Mouse (Mus musculus): ENCODE measurements around the gene Dlgap1. TPM values are rescaled to one million over a fixed set of nuclear protein-coding genes. Genes with fewer than 3 reads are reported as not detected.

The Dlgap1 gene
- polyA plus RNA-seq, 1 experiment from 2014 or later = 3.5 TPM

DNA sequence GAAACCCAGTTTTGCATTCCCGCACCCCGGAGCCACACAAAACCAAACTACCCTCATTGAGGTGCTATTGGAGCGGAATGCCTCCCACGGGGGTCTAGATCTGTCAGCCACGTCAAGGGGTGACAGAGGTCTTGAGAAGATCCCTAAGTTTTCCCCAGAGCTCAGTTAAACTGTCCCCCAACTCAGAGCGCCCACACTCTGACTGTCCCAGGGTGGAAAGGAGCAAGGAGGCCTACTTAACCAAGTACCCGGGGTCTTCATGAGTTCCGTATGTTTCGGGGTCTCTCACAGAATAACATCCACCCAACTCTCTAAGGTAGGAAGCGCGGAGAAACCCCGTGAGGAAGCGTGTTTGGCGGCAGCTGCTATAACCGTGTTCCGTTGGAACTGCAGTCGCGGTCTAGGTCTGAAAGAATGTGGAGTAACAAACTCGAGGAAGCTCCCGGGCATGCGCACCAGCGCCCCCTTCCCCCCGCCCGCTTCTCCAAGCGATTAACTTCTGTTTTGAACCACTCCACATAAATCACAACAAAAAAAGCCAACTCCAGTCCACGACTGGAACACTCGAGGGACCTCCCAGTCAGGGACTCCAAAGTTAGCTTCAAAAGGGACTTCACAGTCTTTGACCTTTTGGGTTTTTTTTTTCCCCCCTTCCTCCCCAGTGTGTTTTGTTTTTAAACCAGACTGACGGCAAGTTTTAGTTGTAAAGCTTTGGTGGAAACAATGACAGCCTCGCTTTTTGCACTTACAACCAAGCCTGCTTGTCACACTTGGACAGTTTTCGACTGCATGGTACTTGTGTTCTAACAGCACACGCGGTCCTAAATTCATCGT is 880.7 kb downstream of the Dlgap1 start:
- Histone ChIP-seq H3K9ac (replicated peaks; ENCODE audit: low read length) (peak overlapping the region; percentile 98), H3K4me2 (replicated peaks; ENCODE audit: low read depth, low read length) (peak overlapping the region; percentile 85), H3K4me1 (ENCODE audit: insufficient read depth, low read length) (peaks cover 37% of the 10 kb centered on the region), H3K27me3 (ENCODE audit: insufficient read depth, low read length) (no peaks in the 10 kb centered on the region), H3K9me3 (ENCODE audit: low read length) (no peaks in the 10 kb centered on the region), H3K36me3 (ENCODE audit: insufficient read depth, low read length) (peaks cover 8% of the 10 kb centered on the region; the same call in 1 of the 2 replicates), H3K27ac (ENCODE audit: low read length) (peak overlapping the region; percentile 96), H3K4me3 (ENCODE audit: low read length) (peak overlapping the region; percentile 88)
- peak; percentile 3; the same call in 1 of the 2 replicates for ATAC-seq (ENCODE audit: low FRiP score, low TSS enrichment)
- WGBS = under 1% methylated on average over 33 of the region's 33 CpGs

DNA sequence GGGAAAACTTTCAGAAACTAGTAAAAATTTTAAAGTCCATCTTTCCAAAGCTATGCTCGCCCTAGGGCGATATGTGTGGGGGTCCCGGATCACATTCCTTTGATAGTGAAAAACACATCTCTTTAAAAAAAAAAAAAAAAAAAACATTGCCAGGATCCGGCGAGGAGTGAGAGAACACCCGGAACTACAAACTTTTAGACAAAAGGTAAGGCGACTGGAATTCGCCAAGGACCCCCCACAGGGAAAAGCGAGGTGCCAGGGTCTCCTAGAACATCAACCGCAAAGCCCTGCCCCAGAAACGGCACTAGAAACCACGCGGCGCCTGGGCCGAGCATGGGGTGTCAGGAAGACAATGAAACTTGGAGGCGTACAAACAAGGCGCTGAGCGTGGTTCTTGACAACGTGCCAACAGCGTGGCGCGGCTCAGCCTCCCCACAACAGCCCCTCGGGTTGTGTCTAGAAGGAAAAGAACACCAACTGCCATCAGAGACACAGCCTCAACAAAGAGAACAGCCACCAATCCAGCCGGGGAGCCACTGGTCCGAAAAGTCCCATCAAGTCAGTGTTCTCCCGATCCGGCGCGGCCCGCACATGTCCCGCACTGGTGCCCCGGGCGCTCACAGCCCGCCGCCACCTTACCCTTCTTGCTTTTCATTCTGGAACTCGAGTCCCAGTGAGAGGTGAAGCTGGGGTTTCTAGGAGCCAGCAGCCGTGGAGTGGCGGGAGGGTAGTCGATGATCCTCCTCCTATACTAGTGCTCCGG is 881.5 kb downstream of the Dlgap1 start:
- H3K4me1 ChIP-seq (ENCODE audit: insufficient read depth, low read length) = peaks cover 29% of the 10 kb centered on the region
- H3K9me3 ChIP-seq (ENCODE audit: low read length) = no peaks in the 10 kb centered on the region
- no peaks in the 10 kb centered on the region for H3K36me3 ChIP-seq (ENCODE audit: insufficient read depth, low read length)
- peak overlapping the region; percentile 96 for H3K27ac ChIP-seq (ENCODE audit: low read length)
- under 1% methylated on average over 40 of the region's 40 CpGs for WGBS
- peak overlapping the region; percentile 85 for H3K4me2 ChIP-seq (replicated peaks; ENCODE audit: low read depth, low read length)
- H3K27me3 ChIP-seq (ENCODE audit: insufficient read depth, low read length) = no peaks in the 10 kb centered on the region
- H3K9ac ChIP-seq (replicated peaks; ENCODE audit: low read length) = peak overlapping the region; percentile 98
- ATAC-seq (ENCODE audit: low FRiP score, low TSS enrichment) = peak; percentile 20; the same call in 1 of the 2 replicates
- H3K4me3 ChIP-seq (ENCODE audit: low read length) = peak overlapping the region; percentile 88

DNA sequence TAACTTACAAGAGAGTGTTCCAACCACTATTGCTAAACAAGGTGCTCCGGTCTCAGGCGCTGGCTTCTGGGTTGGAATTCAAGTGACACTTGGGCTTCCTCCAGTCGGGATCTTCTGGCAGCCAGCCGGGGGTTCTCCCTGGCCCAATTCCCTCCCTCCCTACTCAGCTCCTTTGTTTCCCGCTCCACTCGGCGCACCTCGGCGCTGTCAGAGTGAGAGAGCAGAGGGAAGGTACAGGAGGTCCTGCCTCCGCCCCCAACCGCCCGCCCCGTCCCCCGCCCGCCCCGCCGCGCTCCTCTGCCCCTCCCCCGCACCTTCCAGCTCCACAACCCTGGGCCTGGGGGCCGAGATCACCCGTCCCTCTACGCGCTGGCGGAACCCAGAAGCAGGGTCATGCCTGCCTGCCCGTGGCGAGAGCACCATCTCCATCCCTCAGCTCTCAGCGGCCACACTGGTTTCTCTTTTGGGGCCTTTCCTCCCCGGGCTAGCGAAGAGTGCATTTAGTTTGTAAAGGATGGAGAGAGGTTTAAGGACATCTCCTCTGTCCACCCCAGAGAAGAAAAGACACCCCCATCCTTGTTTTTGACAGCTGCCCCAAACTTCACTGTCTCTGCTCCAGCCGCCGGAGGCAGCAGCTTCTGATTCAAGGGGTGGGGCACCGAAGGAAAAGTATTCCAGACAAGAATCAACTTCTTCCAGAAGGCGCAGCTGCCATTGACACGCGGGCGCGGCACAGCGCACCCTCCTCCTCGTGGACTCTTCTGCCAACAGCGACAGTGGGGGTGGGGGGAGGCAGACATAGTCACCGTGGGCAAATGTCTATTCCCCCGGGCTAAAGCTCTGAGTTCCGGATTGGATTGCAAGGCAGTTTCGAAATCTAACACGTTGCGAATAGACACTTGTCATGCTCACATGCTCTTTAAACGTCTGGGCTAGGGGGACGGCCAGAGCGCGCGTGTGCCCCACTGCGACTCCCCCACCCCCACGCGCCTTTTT is 882.4 kb downstream of the Dlgap1 start:
- peak; percentile 75 for ATAC-seq (ENCODE audit: low FRiP score, low TSS enrichment)
- Histone ChIP-seq H3K4me3 (ENCODE audit: low read length) (peak overlapping the region; percentile 88), H3K27me3 (ENCODE audit: insufficient read depth, low read length) (no peaks in the 10 kb centered on the region), H3K4me1 (ENCODE audit: insufficient read depth, low read length) (peaks cover 20% of the 10 kb centered on the region), H3K9ac (replicated peaks; ENCODE audit: low read length) (peak overlapping the region; percentile 98), H3K36me3 (ENCODE audit: insufficient read depth, low read length) (no peaks in the 10 kb centered on the region), H3K27ac (ENCODE audit: low read length) (peak overlapping the region; percentile 96), H3K9me3 (ENCODE audit: low read length) (no peaks in the 10 kb centered on the region), H3K4me2 (replicated peaks; ENCODE audit: low read depth, low read length) (peak overlapping the region; percentile 85)
- WGBS = under 1% methylated on average over 50 of the region's 54 CpGs

- no peaks in the 10 kb centered on the region for H3K36me3 ChIP-seq (ENCODE audit: insufficient read depth, low read length)
- H3K9me3 ChIP-seq (ENCODE audit: low read length) = no peaks in the 10 kb centered on the region
- peak overlapping the region; percentile 96 for H3K27ac ChIP-seq (ENCODE audit: low read length)
- H3K4me3 ChIP-seq (ENCODE audit: low read length) = peak overlapping the region; percentile 88
- peaks cover 18% of the 10 kb centered on the region for H3K4me1 ChIP-seq (ENCODE audit: insufficient read depth, low read length)
- WGBS = 0% methylated on average over 29 of the region's 29 CpGs
- no peak for ATAC-seq (ENCODE audit: low FRiP score, low TSS enrichment)
- H3K9ac ChIP-seq (replicated peaks; ENCODE audit: low read length) = peak overlapping the region; percentile 98
- peak overlapping the region; percentile 85 for H3K4me2 ChIP-seq (replicated peaks; ENCODE audit: low read depth, low read length)
- no peaks in the 10 kb centered on the region for H3K27me3 ChIP-seq (ENCODE audit: insufficient read depth, low read length)
Measured at GRCm38 (mm10) chr17:70852011-70852685, 883.3 kb downstream of the Dlgap1 start.

- Histone ChIP-seq H3K27me3 (ENCODE audit: insufficient read depth, low read length) (no peaks in the 10 kb centered on the region), H3K9ac (replicated peaks; ENCODE audit: low read length) (peak overlapping the region; percentile 98), H3K27ac (ENCODE audit: low read length) (peak overlapping the region; percentile 96), H3K4me3 (ENCODE audit: low read length) (peak overlapping the region; percentile 88), H3K4me1 (ENCODE audit: insufficient read depth, low read length) (peaks cover 14% of the 10 kb centered on the region), H3K9me3 (ENCODE audit: low read length) (no peaks in the 10 kb centered on the region), H3K4me2 (replicated peaks; ENCODE audit: low read depth, low read length) (peak overlapping the region; percentile 85), H3K36me3 (ENCODE audit: insufficient read depth, low read length) (no peaks in the 10 kb centered on the region)
- under 1% methylated on average over 51 of the region's 51 CpGs for WGBS
- peak; percentile 62 for ATAC-seq (ENCODE audit: low FRiP score, low TSS enrichment)
Measured at GRCm38 (mm10) chr17:70852686-70853386, 884.0 kb downstream of the Dlgap1 start.

GRCm38 (mm10) chr17:70853436-70853905 is 884.6 kb downstream of the Dlgap1 start, which contains the start of gene Tgif1:
Gene Tgif1, minus strand, starts transcription at chr17:70853546.
- Histone ChIP-seq H3K9me3 (ENCODE audit: low read length) (no peaks in the 10 kb centered on the region), H3K9ac (replicated peaks; ENCODE audit: low read length) (peak within 1 kb of the TSS; percentile 98), H3K27me3 (ENCODE audit: insufficient read depth, low read length) (no peaks in the 10 kb centered on the region), H3K4me3 (ENCODE audit: low read length) (peak within 1 kb of the TSS; percentile 88), H3K4me2 (replicated peaks; ENCODE audit: low read depth, low read length) (peak within 1 kb of the TSS; percentile 85), H3K36me3 (ENCODE audit: insufficient read depth, low read length) (no peaks in the 10 kb centered on the region), H3K27ac (ENCODE audit: low read length) (peak within 1 kb of the TSS; percentile 96), H3K4me1 (ENCODE audit: insufficient read depth, low read length) (peaks cover 14% of the 10 kb centered on the region)
- under 1% methylated on average over 29 of the region's 29 CpGs for WGBS
- peak; percentile 3; the same call in 1 of the 2 replicates for ATAC-seq (ENCODE audit: low FRiP score, low TSS enrichment)

DNA sequence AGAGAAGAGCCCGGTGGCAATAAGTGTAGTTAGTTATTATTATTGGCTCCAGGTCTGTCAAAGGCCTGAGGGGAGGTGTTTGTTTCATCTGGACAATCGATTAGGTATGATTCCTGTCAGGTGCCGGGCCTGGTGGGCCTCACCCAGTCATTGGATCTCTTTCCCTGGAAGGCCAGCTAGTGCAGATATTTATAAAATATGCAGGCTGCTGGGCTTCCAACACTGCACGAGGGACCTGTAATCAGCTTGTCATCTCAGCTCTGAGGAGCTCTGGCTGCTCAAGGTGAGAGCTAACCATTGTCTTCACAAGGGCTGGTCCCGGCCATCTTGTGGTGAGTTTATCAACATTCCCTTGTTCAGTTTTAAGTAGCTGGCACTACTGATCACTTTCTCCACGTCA is 885.1 kb downstream of the Dlgap1 start:
- 24% methylated on average over 6 of the region's 6 CpGs for WGBS
- Histone ChIP-seq H3K4me2 (replicated peaks; ENCODE audit: low read depth, low read length) (peak overlapping the region; percentile 85), H3K36me3 (ENCODE audit: insufficient read depth, low read length) (no peaks in the 10 kb centered on the region), H3K4me3 (ENCODE audit: low read length) (peak overlapping the region; percentile 88), H3K9ac (replicated peaks; ENCODE audit: low read length) (peak overlapping the region; percentile 98; the same call in 1 of the 2 replicates), H3K9me3 (ENCODE audit: low read length) (no peaks in the 10 kb centered on the region), H3K27me3 (ENCODE audit: insufficient read depth, low read length) (no peaks in the 10 kb centered on the region), H3K4me1 (ENCODE audit: insufficient read depth, low read length) (peaks cover 18% of the 10 kb centered on the region), H3K27ac (ENCODE audit: low read length) (peak overlapping the region; percentile 96; the same call in 1 of the 2 replicates)
- no peak for ATAC-seq (ENCODE audit: low FRiP score, low TSS enrichment)

GRCm38 (mm10) chr17:70856871-70857415 is 888.1 kb downstream of the Dlgap1 start:
- Histone ChIP-seq H3K4me2 (replicated peaks; ENCODE audit: low read depth, low read length) (peak overlapping the region; percentile 23; the same call in 1 of the 2 replicates), H3K4me3 (ENCODE audit: low read length) (no peak overlapping the region), H3K4me1 (ENCODE audit: insufficient read depth, low read length) (peaks cover 19% of the 10 kb centered on the region), H3K9me3 (ENCODE audit: low read length) (no peaks in the 10 kb centered on the region), H3K36me3 (ENCODE audit: insufficient read depth, low read length) (no peaks in the 10 kb centered on the region), H3K27ac (ENCODE audit: low read length) (no peak overlapping the region; the same call in 1 of the 2 replicates), H3K9ac (replicated peaks; ENCODE audit: low read length) (no peak overlapping the region), H3K27me3 (ENCODE audit: insufficient read depth, low read length) (no peaks in the 10 kb centered on the region)
- 53% methylated on average over 12 of the region's 12 CpGs for WGBS
- ATAC-seq (ENCODE audit: low FRiP score, low TSS enrichment) = no peak

All from kidney, embryonic 16.5 days (tissue).